Mouse (Mus musculus) retina, postnatal 1 day (tissue): ENCODE data around the gene Prom2.

ENCODE experiments used
- DNase-seq: peaks from one replicate; pipeline ENCODE4 v3.0.0-alpha.2; 2012

Gene Prom2

DNA sequence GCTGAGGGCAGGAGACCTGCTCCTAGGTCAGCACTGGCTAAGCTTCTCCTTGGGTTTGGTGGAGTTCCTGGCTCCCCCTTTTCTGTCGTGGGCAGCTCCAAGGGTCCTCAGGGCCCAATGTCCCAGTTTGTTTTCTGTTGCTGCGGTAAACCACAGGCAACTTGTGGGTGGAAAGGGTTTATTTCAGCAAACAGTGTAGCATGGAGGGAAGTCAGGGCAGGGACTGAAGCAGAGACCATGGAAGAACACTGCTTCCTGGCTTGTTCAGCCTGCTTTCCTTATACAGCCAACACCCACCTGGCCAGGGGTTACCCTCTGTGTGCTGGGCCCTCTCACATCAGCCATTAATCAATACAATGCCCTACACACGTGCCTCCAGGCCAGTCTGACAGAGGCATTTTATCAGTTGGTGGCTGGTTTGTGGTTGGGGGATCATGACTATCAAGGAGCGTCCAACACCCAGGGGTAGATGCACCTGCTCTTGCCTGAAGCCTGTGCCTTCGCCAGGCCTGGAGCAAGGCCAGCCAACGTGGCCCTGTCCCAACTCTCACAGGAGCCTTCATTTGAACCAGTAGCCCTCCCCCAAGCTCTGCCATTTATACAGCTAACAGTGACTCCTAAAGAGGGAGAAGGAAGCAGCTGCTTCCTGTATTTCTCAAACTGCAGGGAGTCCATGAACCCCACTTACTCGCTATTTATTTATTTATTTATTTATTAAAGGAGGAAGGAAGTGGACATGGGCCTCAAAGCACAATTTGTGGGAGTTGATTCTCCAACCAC is 17.1 kb downstream of the Prom2 start:
- no peak for DNase-seq

DNA sequence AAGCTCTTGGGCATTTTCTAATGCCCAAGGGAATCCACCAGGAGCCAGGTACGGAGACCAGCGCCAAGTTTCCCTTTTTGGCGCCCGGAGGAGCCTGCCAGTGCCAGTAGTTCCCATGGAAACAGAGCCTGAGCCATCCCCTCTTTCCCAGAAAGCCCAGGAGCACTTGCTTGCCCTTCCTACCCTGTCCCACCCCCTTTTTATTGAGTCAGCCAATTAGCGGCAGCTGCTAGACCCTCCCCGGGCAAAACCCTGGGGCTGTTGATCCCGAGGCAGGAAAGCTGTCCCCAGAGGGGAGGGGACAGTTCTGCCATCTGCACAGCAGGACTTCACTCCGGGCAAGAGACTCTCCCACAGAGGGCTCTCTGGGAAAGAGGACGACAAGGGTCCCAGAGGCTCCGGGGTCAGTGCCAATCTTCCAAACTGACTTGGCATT is 19.2 kb downstream of the Prom2 start, which contains the start of gene Kcnip3:
Kcnip3 (minus strand) TSS at position 89 of the 436 bp plus-strand sequence.
- peak; percentile 92 for DNase-seq

DNA sequence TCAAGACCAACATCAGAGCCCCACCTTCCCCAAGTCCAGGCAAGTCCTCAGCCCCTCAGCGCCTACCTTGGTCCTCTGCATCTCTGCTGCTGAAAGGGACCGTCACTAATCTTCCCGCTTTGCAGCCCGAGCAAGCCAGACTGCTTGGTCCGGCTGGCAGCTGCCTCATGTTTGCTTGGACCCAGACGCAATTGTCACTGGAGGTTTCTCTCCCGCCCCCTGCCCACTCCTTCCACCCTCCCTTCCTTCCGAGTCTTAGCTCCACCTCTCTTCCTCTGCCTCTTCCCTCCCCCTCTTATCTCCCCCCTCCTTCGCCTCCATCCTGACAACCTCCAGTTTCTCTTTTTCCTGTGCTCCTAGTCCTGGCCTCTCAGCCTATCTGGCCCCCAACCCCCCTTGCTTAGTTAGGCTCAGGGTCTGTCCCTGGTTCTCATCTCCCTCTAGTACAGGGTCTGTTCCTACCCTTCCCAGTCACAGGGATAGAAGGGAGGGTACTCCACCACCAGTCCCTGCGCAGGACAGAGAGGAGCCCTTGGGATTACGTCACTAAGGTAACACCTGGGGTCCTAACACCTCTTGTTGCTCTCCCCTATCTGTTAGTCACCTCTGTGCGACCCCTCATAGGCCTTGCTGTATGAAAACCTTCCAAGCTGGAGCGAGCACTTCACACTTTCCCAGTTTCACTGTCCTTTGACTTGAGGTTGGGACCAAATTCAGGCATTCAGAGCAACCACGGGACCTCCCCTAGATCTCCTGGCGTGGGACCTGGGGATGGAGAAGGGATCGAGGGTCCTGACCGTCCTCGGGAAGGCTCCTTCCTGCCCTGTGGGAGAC is 19.9 kb downstream of the Prom2 start:
- DNase-seq: peak; percentile 83

DNA sequence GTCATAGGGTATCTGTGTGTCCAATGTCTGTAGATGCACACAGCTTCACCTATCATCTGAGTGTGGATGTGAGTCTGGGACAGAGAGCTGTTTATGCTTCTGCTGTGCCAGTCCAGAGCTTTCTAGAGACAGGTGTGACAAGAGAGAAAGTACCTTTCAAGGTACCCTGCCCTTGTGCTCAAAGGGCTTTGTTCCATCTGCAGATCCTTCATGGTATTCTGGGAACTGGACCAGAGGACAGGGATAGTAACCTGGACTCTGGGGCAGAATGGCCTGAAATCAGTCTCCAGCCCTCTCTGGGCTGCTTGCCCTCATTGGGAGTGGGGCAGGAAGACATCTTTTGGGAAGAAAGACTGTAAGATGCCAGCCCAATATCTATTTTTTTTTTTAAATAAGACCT is 21.1 kb downstream of the Prom2 start:
- no peak for DNase-seq

DNA sequence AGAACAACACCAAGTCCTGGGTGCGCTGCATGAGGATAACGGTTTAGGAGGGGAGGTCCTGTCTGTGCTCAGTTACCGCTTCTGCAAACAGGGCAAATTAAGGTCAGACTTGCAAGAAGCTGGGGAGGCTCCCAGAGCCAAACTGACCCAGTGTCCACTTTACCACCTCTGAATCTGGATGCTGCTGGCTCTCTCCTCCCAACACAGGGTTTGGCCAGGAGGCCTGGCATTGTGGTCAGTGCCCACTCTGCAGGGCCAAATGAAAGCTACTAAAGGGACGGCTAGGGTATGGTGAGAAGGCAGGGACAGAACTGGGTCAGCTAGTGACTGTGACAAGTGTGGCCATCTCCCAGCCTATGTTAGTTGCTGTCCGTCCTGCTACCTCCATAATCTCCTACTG is 22.0 kb downstream of the Prom2 start:
- no peak for DNase-seq

DNA sequence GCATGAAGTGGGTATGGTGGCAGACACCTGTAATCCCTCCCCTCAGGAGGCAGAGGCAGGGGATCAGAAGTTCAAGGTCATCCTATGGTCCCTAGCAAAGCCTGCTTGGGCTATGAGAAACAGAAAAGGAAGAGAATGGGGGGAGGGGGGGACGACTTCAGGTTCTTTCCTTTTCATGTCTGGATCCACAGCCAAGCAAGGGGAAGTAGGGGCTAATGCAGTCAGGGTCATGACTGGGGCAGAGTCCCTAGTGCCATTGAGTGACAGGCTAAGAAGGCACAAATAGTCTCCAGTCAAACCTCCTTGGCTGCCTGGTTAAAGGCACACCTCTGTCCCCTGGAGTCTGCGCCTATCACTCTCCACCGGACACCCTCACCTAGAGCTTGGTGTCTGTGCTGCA is 22.4 kb downstream of the Prom2 start:
- no peak for DNase-seq

DNA sequence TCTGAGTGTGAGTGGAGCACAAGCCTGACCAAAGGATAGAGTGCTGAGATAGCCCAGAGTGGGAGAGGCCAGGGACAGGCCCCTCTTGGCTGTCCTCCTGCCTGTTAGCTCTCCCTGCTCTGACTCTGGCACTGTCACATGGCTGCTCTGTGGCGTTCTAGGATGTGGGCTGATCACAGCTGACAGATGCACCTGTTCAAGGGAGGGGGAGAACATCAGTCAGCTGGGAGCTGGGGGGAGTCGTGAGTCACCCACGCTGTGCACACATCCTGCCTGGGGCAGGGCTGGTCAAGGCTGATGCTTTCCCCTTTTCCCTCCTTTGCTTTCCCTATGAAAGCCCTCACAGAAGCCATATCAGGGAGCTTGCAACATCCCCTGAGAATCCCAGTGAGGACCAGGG is 23.0 kb downstream of the Prom2 start:
- DNase-seq: peak; percentile 59

DNA sequence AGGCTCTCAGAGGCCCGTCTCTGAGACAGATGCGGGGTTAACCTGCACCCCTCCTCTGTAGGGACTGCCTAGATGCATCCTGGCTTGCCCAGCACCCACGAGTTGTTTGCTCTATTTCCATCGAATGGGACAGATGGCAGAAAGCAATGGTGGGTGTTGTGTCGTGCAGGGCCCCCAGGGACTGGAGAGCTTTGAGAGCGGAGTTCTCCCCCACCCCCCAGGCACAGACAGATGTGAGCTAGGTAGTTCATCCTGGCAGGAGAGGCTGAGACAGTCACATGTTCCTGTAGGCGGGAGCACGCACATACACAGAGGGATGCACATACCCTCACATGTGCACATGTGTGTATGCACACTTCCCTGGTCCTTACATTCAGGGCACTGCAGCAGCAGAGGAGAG is 24.2 kb downstream of the Prom2 start:
- no peak for DNase-seq

DNA sequence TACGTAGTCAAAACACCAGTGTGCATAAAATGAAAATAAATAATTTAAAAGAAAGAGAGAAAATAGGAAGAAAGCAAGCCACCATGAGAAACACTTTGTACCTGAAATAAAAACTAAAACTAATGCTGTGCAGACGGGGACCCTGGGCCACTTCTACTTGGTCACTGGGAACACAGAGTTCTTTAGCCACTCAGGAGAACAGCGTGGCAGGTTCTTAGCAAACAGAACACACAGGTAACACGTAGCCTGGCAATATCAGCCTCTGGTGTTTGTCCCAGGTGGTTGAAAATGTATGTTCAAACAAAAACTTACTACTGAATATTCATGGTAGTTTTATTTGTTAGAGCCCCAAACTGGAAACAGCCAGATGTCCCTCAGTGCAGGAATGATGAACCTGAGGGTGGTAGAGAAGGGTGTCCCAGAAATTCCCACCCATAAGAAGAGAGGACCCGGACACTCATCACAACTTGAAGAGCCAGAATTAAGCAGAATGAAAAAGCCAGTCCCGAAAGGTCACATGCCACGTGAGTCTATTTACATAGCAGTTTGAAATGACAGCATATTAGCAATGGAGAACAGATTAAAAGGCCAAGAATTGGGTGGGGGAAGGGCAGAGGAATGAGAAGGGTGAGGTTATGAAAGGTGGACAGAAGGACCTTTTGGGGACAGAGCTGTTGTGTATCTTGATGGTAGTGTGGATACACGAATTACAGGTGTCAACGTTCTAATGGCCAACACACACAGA is 26.7 kb downstream of the Prom2 start:
- DNase-seq: no peak

DNA sequence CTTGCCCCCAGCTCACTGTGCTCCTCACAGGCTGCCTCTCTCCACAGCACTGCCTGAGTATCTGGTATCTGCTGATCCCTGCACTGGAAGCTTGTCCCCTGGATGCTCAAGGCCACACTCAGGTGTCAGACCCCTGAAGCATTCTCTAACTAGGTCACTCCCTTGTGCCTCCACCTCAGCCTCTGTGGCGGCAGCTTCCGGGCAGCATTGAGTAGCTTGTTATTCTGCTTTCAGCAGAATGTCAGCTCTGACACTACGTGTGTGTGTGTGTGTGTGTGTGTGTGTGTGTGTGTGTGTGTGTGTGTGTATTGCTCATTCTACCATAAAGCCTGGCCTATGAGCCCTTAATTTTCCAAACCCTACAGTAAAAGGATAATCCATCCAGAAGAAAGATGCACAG is 28.0 kb downstream of the Prom2 start:
- peak; percentile 75 for DNase-seq

DNA sequence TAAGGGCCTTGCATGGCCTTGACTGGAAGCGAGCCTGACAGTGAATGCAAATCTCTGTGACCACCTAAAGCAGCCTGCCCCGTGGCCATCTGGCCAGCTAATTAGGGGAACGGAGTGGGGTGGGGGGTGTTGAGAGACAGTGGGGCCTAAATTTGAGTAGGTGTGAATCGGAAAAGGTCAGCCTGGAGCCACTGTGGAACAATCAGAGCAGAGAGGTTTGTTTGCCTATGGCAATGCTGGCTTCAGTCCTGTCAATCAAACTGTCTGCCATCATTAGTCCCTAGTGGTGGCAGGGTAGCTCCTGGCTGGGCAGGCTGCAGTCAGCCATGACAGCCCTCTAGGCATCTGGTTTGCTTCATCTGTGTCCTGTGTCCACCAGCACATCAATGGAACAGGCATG is 29.8 kb downstream of the Prom2 start:
- peak; percentile 74 for DNase-seq

DNA sequence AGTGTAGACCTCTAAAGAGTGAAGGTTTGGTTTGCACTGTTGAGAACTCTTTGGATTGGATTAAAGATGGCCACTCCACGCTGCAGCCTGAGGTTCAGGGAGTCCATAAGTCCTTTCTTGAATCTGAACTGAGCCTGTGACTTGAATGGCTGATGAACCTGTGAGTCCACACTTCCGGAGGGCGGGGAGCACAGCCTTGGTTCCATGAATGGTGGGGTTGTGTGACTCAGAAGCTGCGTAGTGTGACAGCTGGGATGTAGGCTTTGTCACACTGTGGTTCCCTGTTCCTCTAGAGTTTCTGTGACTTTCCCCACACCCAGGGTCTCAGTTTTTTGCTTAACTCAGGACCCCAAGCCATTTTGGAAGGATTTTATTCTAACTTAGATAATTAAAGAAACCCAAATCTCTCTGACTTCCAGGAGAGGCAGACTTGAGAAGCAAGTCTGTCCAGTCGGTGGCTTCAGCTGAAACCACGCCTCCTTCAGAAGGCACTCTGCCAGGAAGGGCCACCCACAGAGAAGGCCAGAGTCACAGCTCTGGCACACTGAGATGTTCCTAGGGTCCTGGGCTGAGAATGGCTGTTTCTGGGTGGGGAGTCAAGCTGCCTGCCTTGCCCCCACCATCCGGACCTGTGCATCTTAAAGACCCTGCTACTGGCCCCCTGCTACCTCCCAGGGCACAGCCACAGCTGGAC is 33.2 kb downstream of the Prom2 start:
- no peak for DNase-seq

DNA sequence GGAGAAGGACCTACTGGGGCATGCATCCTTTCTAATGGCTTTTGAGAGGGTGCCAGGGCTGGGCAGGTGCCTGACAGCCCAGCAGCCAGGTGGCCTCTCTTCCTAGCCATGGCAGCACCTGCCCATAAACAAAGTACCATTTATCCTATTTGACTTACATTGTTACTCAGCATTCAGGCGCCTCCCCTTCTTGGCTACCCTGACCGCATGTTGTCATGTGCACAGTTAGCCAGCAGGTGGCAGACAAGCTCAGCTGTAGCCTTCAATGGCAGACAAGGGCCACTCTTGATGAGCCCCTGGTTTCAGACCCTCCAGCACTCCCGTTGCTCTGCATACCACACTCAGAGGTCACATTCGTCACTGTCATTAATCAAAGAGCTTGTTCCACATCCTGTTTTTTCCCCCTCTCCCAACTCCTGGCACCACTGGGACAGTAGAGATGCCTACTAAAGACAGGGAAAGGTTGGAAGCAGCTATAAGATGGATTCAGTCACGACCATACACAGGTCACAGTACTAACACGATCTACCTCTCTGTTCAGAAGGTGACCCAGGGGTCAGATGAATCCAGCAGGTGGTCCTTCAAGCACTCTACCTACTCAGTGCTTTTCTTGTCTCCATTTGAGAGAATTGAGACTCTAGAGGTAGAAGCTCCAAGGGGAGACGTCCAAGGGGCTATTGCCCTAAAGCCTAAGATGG is 34.0 kb downstream of the Prom2 start:
- DNase-seq: peak; percentile 88

DNA sequence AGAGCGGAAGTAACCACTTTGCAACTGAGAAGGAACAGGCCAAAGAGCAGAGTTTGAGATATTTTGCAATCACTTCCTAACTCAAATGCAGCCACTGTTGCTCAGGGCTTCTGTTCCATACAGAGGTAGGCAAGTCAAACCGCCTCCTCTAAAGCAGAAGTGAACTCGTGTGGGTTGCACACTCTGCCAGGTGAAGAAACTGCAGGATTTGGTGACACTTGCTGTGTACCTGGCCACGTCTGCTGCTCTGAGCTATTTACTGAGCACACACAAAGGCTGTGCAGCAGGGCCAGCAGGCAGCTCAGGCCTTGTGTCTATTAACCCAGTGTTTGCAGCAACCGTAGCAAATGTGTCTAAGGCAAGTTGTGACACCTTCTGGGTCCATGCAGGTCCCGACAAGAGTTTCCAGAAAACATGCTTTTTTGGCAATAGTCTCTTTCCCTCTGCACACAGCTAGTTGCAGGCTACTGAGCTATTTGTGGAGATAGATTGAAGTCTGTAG is 35.1 kb downstream of the Prom2 start:
- DNase-seq: no peak

DNA sequence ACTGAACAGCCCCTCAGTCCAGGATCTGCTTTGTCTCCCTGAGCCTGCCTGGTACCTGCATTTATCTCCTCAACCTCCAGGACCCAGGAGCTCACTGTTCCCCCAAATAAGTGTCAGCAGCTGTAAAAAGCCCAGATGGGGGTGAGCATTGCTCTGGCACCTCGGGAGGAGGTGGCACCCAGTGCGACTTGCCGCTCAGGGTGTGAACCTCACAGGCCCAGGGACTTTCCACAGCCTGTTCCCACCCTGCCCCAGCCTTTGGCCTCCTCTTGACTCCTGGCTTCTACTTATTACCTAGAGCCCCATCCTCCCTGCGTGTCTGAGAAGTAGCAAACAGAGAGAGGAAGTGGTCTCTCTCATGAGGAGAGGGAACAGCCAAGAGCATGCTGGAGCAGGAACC is 36.1 kb downstream of the Prom2 start:
- no peak for DNase-seq

DNA sequence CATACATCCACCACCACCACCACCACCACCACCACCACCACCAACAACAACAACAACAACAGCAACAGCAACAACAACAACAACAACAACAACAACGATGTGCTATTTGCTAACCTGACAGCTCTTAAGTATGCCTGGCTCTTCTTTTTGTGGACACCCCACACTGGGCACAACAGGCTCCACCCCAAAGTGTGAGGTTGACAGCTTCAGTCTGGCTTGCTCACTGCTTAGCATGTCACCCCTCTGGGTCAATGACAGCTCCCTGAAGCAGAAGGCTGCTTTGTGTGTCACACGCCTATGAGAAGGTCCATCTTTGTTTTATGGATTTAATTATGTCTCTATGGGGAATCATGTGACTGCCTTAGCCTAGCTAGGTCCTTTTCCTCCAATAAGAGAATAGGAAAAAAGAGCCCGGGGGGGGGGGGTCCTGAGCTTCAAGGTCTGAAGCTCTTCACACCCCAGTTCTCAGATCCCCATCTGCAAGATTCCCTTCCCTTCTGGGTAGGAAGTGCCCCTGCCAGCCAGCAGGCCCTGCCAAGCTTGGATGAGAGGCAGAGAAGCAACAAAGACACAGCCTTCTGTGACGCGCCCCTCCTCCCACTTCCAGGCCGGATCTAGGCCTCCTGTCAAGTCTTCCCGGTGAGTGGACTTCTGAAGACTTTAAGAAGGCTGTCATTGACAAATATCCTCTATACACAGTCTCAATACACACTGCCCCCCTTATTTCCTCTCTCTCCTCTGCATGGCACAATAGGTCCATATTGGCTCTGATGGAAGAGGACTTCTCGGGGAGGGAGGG is 37.3 kb downstream of the Prom2 start:
- DNase-seq: peak; percentile 44

DNA sequence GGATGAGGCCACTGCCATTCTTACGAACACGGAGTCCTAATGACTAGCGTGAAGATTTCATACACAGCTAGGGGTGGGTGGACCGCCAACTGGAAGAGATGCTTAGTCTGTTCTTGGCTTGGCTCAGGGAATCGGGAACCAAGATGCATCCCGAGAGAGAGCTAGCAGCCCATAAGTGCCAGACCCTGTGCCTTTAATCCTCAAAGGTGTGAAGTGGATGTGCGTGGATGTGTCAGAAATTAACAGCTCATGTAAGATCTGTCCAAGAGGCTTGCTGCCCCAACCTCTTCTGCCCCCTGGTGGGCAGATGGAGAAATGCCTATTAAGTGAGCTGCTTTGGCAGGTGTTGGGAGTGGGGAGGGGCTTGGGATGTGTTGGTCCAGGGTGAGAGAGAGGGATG is 40.2 kb downstream of the Prom2 start:
- peak; percentile 71 for DNase-seq

DNA sequence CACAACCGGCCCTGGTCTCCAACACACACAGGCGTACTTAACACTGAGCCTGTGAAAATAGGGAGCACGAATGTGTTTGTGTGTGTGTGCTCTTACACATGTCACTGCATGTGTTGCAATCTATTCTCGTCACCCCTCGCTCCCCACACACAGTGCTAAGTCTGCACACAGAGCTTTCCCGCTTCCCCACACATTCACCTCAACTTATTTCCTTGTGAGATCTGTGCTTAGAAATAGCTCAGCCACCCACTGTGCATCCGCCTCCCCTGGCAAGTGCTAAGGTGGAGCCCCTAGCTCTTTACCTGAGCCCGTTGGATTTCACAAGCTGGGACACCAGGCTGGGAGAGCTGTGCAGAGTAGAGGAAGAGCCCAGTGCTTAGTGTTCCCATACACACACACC is 42.5 kb downstream of the Prom2 start:
- no peak for DNase-seq

DNA sequence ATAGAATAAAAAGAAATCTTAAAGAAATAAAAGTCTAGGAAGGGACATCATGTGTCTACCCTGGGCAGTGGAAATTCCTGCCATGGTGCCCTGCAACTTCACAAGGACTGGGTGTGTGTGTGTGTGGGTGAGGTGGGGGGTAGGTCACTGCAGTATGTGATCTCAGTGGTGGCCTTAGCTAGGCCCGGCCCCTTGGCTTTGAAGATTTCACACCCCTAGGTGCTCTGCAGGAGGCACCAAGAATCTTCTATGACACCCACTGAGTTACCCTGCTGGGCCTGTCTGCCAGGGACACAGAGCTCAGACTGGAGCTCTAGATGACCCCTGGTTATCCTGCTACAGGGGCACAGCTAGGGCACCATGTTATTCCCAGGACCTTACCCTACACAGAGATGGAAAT is 44.9 kb downstream of the Prom2 start:
- no peak for DNase-seq

DNA sequence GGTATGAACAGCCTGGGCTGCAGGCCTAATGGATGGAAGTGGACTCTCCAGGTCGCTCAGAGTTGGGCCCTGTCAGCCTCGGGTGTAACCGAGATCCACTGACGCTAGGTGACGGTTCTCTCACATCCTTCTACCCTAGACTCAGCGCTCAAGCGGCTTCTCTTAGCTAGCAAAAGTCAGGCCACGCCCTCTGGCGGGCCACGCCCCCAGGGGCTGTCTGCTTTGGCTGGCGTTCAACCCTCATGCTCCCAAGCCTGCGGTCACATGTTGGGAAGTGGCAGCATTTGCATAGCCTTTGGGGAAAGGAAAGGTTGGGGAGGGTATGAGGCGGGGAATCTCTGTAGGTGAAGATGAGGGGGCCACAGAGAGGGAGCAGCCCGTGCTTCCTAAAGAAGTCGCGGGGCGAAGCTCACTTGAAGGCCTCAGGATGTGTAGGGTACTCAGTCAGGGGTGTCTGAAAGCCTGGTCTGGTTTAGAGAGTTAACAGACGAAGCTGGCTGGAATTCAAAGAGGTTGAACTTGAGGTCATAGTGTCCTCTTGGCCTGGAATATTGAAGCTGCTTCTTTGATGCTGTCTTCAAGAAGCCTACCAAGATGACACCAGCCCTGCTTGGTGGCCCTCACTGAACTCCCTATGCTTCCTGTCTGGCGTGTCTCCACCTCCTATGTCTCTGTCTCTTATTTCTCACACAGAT is 56.6 kb downstream of the Prom2 start:
- DNase-seq: peak; percentile 81
